Mouse (Mus musculus): ENCODE measurements around the gene Eef1akmt2. TPM values are rescaled to one million over a fixed set of nuclear protein-coding genes. Genes with fewer than 3 reads are reported as not detected.

Eef1akmt2 gene
- polyA plus RNA-seq, 1 experiment from 2014 or later, result 76.6 TPM

GRCm38 (mm10) chr7:132804951-132805350, 47.5 kb downstream of the Eef1akmt2 start:
- Histone ChIP-seq H3K4me3 (replicated peaks; ENCODE audit: low read depth, low read length) (no peak overlapping the region), H3K4me2 (ENCODE audit: low read length) (no peak overlapping the region), H3K27me3 (ENCODE audit: insufficient read depth, low read length) (no peaks in the 10 kb centered on the region), H3K9me3 (replicated peaks; ENCODE audit: low read length) (no peaks in the 10 kb centered on the region), H3K4me1 (replicated peaks; ENCODE audit: insufficient read depth, low read length) (peaks cover 67% of the 10 kb centered on the region), H3K27ac (peak overlapping the region; percentile 48; the same call in 1 of the 2 replicates), H3K36me3 (ENCODE audit: insufficient read depth, low read length) (0 out of 2 replicates have a peak, but pooled peaks cover 2% of the 10 kb centered on the region), H3K9ac (ENCODE audit: low read depth, low read length) (no peak overlapping the region)
- no peak for ATAC-seq (replicated peaks; ENCODE audit: low FRiP score, low read depth)
- WGBS, result 77% methylated on average over 5 of the region's 5 CpGs
- TF ChIP-seq CTCF (IDR thresholded peaks at IDR 0.05; ENCODE audit: low read depth), result no peak
- no peak for DNase-seq (ENCODE audit: low spot score)

GRCm38 (mm10) chr7:132804461-132804860, 48.0 kb downstream of the Eef1akmt2 start:
- no peak overlapping the region for H3K4me3 ChIP-seq (replicated peaks; ENCODE audit: low read depth, low read length)
- H3K36me3 ChIP-seq (ENCODE audit: insufficient read depth, low read length), result 0 out of 2 replicates have a peak, but pooled peaks cover 2% of the 10 kb centered on the region
- no peak overlapping the region for H3K4me2 ChIP-seq (ENCODE audit: low read length)
- WGBS, result 54% methylated on average over 7 of the region's 7 CpGs
- DNase-seq (ENCODE audit: low spot score) (no peak), ATAC-seq (replicated peaks; ENCODE audit: low FRiP score, low read depth) (no peak)
- H3K9me3 ChIP-seq (replicated peaks; ENCODE audit: low read length), result no peaks in the 10 kb centered on the region
- no peak overlapping the region for H3K9ac ChIP-seq (ENCODE audit: low read depth, low read length)
- peak overlapping the region; percentile 48; the same call in 1 of the 2 replicates for H3K27ac ChIP-seq
- no peaks in the 10 kb centered on the region for H3K27me3 ChIP-seq (ENCODE audit: insufficient read depth, low read length)
- H3K4me1 ChIP-seq (replicated peaks; ENCODE audit: insufficient read depth, low read length), result peaks cover 65% of the 10 kb centered on the region
- TF ChIP-seq CTCF (IDR thresholded peaks at IDR 0.05; ENCODE audit: low read depth), result no peak

- H3K4me1 ChIP-seq (replicated peaks; ENCODE audit: insufficient read depth, low read length), result peaks cover 60% of the 10 kb centered on the region
- no peak overlapping the region for H3K4me3 ChIP-seq (replicated peaks; ENCODE audit: low read depth, low read length)
- no peak overlapping the region for H3K4me2 ChIP-seq (ENCODE audit: low read length)
- no peak for TF ChIP-seq CTCF (IDR thresholded peaks at IDR 0.05; ENCODE audit: low read depth)
- H3K36me3 ChIP-seq (ENCODE audit: insufficient read depth, low read length), result 0 out of 2 replicates have a peak, but pooled peaks cover 2% of the 10 kb centered on the region
- WGBS, result 51% methylated on average over 3 of the region's 3 CpGs
- no peak overlapping the region for H3K9ac ChIP-seq (ENCODE audit: low read depth, low read length)
- DNase-seq (ENCODE audit: low spot score), result no peak
- no peak for ATAC-seq (replicated peaks; ENCODE audit: low FRiP score, low read depth)
- H3K9me3 ChIP-seq (replicated peaks; ENCODE audit: low read length), result no peaks in the 10 kb centered on the region
- peak overlapping the region; percentile 48 for H3K27ac ChIP-seq
- no peaks in the 10 kb centered on the region for H3K27me3 ChIP-seq (ENCODE audit: insufficient read depth, low read length)
These were observed 48.5 kb downstream of the Eef1akmt2 start for GRCm38 (mm10) chr7:132803962-132804361.

GRCm38 (mm10) chr7:132803336-132803735, 49.1 kb downstream of the Eef1akmt2 start:
- H3K9ac ChIP-seq (ENCODE audit: low read depth, low read length), result no peak overlapping the region
- H3K4me2 ChIP-seq (ENCODE audit: low read length), result no peak overlapping the region
- no peak overlapping the region for H3K27ac ChIP-seq
- 84% methylated on average over 2 of the region's 2 CpGs for WGBS
- H3K4me1 ChIP-seq (replicated peaks; ENCODE audit: insufficient read depth, low read length), result peaks cover 54% of the 10 kb centered on the region
- DNase-seq (ENCODE audit: low spot score) (no peak), ATAC-seq (replicated peaks; ENCODE audit: low FRiP score, low read depth) (no peak)
- no peaks in the 10 kb centered on the region for H3K27me3 ChIP-seq (ENCODE audit: insufficient read depth, low read length)
- 0 out of 2 replicates have a peak, but pooled peaks cover 2% of the 10 kb centered on the region for H3K36me3 ChIP-seq (ENCODE audit: insufficient read depth, low read length)
- no peak overlapping the region for H3K4me3 ChIP-seq (replicated peaks; ENCODE audit: low read depth, low read length)
- no peaks in the 10 kb centered on the region for H3K9me3 ChIP-seq (replicated peaks; ENCODE audit: low read length)
- TF ChIP-seq CTCF (IDR thresholded peaks at IDR 0.05; ENCODE audit: low read depth), result no peak

GRCm38 (mm10) chr7:132802691-132803090, 49.8 kb downstream of the Eef1akmt2 start:
- no peak for DNase-seq (ENCODE audit: low spot score)
- H3K9ac ChIP-seq (ENCODE audit: low read depth, low read length), result no peak overlapping the region
- H3K9me3 ChIP-seq (replicated peaks; ENCODE audit: low read length), result no peaks in the 10 kb centered on the region
- WGBS, result 73% methylated on average over 11 of the region's 11 CpGs
- H3K4me2 ChIP-seq (ENCODE audit: low read length), result no peak overlapping the region
- peaks cover 52% of the 10 kb centered on the region for H3K4me1 ChIP-seq (replicated peaks; ENCODE audit: insufficient read depth, low read length)
- ATAC-seq (replicated peaks; ENCODE audit: low FRiP score, low read depth), result no peak
- no peak overlapping the region for H3K4me3 ChIP-seq (replicated peaks; ENCODE audit: low read depth, low read length)
- no peak overlapping the region for H3K27ac ChIP-seq
- H3K27me3 ChIP-seq (ENCODE audit: insufficient read depth, low read length), result no peaks in the 10 kb centered on the region
- TF ChIP-seq CTCF (IDR thresholded peaks at IDR 0.05; ENCODE audit: low read depth), result no peak
- 0 out of 2 replicates have a peak, but pooled peaks cover 2% of the 10 kb centered on the region for H3K36me3 ChIP-seq (ENCODE audit: insufficient read depth, low read length)

- TF ChIP-seq CTCF (IDR thresholded peaks at IDR 0.05; ENCODE audit: low read depth), result no peak
- Histone ChIP-seq H3K27me3 (ENCODE audit: insufficient read depth, low read length) (no peaks in the 10 kb centered on the region), H3K4me3 (replicated peaks; ENCODE audit: low read depth, low read length) (no peak overlapping the region), H3K4me2 (ENCODE audit: low read length) (no peak overlapping the region), H3K36me3 (ENCODE audit: insufficient read depth, low read length) (0 out of 2 replicates have a peak, but pooled peaks cover 2% of the 10 kb centered on the region), H3K27ac (no peak overlapping the region), H3K9me3 (replicated peaks; ENCODE audit: low read length) (no peaks in the 10 kb centered on the region), H3K4me1 (replicated peaks; ENCODE audit: insufficient read depth, low read length) (peaks cover 47% of the 10 kb centered on the region), H3K9ac (ENCODE audit: low read depth, low read length) (no peak overlapping the region)
- WGBS, result 73% methylated on average over 2 of the region's 2 CpGs
- ATAC-seq (replicated peaks; ENCODE audit: low FRiP score, low read depth) (no peak), DNase-seq (ENCODE audit: low spot score) (peak; percentile 25)
These were observed 50.4 kb downstream of the Eef1akmt2 start for GRCm38 (mm10) chr7:132802066-132802465.

- Histone ChIP-seq H3K9me3 (replicated peaks; ENCODE audit: low read length) (no peaks in the 10 kb centered on the region), H3K27ac (peak overlapping the region; percentile 68), H3K4me2 (ENCODE audit: low read length) (no peak overlapping the region), H3K27me3 (ENCODE audit: insufficient read depth, low read length) (no peaks in the 10 kb centered on the region), H3K4me1 (replicated peaks; ENCODE audit: insufficient read depth, low read length) (peaks cover 41% of the 10 kb centered on the region), H3K36me3 (ENCODE audit: insufficient read depth, low read length) (0 out of 2 replicates have a peak, but pooled peaks cover 2% of the 10 kb centered on the region), H3K4me3 (replicated peaks; ENCODE audit: low read depth, low read length) (no peak overlapping the region), H3K9ac (ENCODE audit: low read depth, low read length) (no peak overlapping the region)
- no peak for DNase-seq (ENCODE audit: low spot score)
- WGBS, result 81% methylated on average over 5 of the region's 5 CpGs
- TF ChIP-seq CTCF (IDR thresholded peaks at IDR 0.05; ENCODE audit: low read depth), result no peak
- ATAC-seq (replicated peaks; ENCODE audit: low FRiP score, low read depth), result no peak
These were observed 51.0 kb downstream of the Eef1akmt2 start for GRCm38 (mm10) chr7:132801509-132801908.
